Mouse (Mus musculus) lung, postnatal 4 days (tissue): ENCODE measurements around the gene Tmem179b.
A peak's percentile ranks its signal among the peaks of the same experiment; 100 is the strongest.
"Not testable (repeated sequence)": the region's sequence is repeated elsewhere in the genome, so short reads cannot be mapped to it uniquely, and the experiment has no call there.

Experiments used
- DNase-seq, 2 experiments: peaks; one replicate each; pipeline ENCODE4 v3.0.0; 2021

Tmem179b gene

GRCm38 (mm10) chr19:8728335-8729099 lies 45.8 kb downstream of the Tmem179b start:
- not testable (repeated sequence) for DNase-seq

DNA sequence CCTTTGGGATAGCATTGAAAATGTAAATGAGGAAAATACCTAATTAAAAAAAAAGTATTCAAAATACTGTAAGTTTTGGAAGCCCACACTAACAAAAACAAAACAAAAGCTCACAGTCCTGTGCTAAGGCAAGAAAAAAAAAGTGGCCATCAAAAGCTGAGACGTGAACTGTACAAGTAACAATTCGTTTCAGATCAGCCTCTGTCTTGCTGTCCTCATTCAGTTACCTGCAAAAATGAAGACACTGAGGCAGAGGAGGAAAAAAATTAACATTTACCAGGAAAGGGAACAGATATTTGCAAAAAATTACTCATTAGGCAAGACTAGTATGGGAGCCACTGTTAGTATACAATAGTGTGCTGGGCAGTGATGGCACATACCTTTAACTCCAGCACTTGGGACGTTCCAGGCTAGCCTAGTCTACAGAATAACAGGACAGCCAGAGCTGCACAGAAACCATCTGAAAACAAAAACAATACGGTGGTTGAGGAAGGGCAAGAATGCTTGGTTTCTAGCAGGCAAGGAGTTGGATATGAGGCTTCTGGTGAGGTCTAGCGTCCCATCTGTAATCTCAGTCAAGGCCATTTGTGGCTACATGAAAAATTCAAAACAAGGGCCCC lies 46.7 kb downstream of the Tmem179b start:
- no peak for DNase-seq

DNA sequence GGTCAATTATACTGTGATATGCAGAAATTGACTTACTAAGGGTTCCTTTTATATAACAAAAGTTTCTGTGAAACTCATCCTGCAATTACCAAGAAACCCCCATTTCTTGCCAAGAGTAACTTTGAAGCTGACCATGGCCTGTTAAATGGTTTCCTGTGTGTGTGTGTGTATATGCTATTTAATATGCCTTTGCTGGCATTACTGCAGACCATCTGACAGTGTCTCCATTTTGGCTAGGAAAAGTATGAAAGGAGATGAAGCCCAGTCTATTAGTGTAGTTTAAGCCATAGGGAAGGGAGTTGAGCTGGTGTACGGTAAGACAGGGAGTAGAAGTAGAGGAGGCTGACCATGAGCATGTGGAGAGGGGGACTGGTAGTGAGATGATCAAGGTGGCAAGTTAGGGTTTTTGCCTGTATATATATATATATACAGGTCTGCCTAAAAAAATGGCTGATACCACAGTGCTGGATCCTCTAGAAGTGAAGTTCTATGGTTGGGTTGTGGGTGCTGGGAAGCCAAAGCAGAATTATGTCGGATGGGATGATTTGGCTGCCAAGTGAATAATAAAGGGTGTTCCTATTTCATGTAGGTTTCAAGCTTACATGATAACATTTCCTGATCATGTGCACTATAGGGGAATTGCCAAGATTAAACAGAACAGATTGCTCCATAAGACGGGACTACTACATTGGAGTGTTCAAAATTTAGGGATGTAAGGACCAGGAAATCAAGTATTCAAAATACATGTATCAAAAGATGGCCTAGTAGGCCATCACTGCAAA lies 47.5 kb downstream of the Tmem179b start:
- no peak for DNase-seq

- DNase-seq: no peak
These were observed 49.1 kb downstream of the Tmem179b start for GRCm38 (mm10) chr19:8725081-8725613.

- no peak for DNase-seq
These were observed 49.9 kb downstream of the Tmem179b start for GRCm38 (mm10) chr19:8724392-8724791.

- DNase-seq: no peak
These were observed 50.5 kb downstream of the Tmem179b start for GRCm38 (mm10) chr19:8723574-8724346.

- peak; percentile 97 to 98 for DNase-seq
These were observed 51.2 kb downstream of the Tmem179b start, which contains the start of gene Slc3a2 for GRCm38 (mm10) chr19:8722907-8723573. TSS of gene Slc3a2 (minus strand) at chr19:8723369.

DNA sequence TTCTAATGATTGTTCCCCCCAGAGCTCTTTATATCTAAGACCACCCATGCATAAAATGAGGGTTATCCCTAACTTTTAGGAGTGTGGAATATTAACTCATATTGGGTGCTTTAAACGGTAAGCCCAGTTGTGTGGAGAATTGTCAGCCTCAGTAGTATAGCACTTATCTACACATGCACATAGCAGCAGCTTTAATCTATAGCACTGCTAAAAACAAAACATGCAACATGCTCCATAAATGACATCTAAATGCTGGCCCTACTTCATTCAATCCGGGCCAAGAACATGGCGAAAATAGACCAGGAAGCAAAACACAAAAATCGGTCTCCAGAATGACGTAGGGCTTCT lies 51.7 kb downstream of the Tmem179b start:
- DNase-seq: no peak
